Mouse (Mus musculus): ENCODE data around the gene Rdh8.
A peak's percentile ranks its signal among the peaks of the same experiment; 100 is the strongest.

DNA sequence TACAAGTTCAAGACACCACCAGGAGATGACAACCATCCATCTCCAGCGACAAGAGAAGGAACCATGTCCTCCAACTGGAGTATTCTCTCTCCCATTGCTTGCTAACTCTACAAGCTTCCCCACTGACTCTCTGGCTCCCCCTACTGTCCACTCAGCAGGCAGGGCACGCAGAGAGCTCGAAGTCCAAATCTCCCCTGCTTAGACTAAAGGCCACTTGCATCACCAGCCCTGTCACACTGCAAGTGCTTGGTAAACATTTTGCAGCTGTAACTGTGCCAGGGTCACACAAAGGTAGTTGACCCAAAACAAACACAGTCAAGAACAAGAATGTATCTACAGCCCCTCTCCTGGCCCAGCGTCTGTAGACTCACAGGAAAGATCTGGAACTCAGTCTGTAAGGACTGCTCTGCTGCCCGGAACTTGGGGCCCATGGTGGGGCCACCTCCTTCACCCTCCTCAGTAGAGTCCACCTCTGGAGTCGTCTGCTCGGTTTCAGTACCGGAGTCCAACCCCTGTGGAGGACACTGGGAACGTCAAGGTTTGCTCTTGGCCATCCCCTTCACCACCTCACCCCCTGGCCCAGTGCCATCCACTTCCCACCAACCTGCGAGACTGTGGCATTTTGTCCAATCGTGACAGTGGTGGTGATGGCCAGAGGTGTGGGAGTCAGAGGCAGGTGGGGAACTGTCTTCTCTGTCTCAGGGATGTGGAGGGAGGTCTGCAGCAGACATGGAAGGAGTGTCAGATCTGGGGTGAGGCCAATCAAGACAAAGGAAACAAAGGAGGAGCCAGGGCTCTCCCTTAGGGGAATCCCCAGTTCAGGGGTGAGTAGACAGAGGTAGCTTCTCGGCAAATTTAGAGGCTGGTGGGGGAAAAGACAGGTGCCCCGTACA, 13.8 kb upstream of the Rdh8 start:
- TF ChIP-seq CTCF (IDR thresholded peaks at IDR 0.05; ENCODE audit: low read depth) (peak; percentile 73), EP300 (IDR thresholded peaks at IDR 0.05; ENCODE audit: low read depth) (no peak)

Measured in heart, postnatal 0 days (tissue).